Mouse (Mus musculus) kidney, adult 9 months (tissue): ENCODE measurements at regions not wholly inside any gene's neighbourhood (a gene's known extent, or its start where the extent isn't known, plus 50 kb on each side); places are given as distances from the start of the nearest gene placed in this dataset.

Experiments
- DNase-seq: peaks from one replicate; pipeline ENCODE4 v3.0.0; 2022

DNA sequence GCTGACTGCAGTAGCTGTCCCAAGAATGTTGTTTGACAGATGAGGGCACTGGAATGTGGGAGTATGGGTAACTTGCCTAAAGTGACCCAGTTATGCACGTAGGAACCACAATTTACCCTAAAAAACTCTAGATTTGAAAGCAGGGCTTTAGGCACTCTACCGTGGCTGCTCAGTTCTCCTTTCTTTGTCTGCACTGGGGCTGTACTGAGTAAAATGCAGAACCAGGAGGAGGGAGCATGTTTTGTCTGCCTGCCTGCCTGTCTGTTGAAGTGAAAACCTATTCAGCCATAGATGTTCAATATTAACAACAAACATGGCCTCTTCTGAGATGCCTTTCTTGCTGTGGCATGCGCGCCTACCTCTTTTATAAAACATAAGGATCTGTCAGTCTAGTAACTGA lies 77.5 kb downstream of the Csl start:
- DNase-seq: no peak

DNA sequence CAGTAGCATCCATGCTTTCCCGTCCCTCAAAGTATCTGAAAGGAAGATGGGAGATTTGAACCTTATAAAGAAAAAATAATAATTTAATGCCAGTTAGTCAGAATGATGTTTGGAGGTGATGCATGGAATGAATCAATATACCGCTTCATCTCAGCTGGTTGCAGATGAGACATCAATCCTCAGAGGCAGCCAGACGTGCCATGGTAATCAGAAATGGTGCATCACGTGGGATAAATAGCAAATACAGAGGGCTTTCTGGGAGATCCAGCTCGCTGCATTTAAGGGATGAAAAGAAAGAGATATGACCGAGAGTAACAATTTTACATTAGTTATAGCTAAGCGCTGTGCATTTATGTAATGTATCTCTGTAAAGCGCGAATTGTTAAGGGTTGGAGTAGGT lies 77.1 kb downstream of the Csl start:
- no peak for DNase-seq

DNA sequence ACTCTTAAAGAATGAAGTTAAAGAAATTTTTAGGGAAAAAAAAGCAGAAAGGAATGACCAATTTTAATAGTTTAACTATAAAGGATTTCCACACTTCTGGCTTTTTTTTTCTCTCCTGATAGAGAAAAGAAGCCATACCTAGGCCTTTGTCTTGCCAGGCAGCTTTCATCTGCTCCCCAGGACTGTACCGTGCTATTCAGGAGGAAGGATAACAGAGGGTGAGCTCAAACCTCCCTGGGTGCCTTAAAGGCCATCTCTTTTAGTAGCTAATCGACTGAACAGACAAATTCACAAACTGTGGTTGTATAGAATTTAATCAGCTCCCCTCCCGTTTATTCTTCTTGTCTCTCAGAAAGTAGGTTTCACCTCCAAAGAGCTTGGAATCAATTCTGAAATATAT lies 76.1 kb downstream of the Csl start:
- no peak for DNase-seq

DNA sequence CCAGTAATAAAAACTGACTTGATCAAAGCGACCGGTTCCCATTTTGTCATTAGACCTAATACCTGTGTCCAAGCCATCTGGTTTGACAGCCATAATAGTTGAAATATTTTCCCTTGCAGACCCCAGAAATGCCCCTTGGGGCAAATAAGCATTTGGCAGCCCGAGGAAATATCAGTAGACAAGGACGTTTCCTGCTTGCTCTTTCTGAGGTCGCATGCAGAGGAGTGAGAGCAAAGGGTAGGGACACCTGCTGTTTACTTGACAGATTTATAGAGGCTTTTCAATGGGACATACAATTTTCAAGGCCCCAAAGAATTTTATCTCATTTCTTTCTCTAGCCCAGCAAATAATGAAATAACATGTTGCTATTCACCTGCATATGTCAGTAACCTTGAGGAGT lies 73.5 kb downstream of the Csl start:
- DNase-seq: no peak

DNA sequence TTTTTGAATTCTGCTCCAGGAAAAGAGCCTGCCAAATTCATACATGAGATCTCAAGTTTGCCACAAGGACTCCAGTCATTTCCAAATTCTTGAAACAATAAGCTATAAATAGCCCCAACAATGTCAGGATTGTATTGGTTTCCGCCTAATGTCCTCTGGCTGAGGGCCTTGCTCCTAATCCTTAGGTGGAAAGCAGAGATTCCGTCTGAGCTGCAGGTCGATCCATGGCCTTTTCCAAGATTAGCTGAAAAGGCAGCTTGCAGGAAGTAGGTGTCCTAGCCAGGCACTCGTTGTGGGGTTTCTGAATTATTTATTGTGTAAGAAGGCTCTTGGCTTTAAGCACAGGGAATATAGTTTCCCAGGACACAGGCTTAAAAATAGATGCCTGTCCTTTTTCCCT lies 72.4 kb downstream of the Csl start:
- peak; percentile 16 for DNase-seq

DNA sequence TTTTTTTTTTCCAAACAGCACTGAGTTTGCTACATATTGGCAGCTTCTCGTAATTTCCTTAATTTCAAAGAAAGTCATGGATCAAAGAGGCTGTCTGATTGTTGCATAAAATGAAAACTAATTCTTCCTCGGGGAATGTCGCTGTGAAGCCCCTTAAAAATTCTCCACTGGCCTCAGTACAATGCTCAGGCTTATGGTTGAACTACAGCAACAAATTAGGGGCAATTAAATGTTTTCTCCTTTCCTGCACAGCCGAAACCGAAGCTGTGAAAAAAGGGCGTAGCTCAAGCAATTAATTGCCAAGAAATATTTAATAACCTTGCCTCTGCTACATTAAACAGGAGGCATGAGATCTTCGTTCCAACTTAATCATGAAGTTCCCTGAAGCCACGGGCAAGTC lies 61.8 kb downstream of the Csl start:
- no peak for DNase-seq

DNA sequence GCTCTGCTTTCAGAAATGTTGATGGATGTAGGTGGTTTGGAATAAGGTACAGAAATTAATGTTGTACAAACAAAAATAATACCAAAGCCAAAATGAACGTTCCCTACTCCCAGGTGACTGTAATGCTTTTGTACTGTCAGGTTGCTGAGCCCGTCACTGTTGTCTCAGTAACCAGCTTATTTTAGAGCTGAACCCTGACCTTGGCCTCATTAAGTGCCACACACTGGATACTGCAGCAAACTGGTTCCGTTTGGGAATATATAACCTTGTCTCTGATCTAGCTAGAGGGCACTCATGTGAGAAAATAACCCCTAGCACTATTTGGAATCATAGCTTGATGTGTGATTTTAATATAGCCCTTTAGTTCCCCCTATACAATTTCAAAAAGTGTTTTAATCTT lies 60.0 kb downstream of the Csl start:
- no peak for DNase-seq

DNA sequence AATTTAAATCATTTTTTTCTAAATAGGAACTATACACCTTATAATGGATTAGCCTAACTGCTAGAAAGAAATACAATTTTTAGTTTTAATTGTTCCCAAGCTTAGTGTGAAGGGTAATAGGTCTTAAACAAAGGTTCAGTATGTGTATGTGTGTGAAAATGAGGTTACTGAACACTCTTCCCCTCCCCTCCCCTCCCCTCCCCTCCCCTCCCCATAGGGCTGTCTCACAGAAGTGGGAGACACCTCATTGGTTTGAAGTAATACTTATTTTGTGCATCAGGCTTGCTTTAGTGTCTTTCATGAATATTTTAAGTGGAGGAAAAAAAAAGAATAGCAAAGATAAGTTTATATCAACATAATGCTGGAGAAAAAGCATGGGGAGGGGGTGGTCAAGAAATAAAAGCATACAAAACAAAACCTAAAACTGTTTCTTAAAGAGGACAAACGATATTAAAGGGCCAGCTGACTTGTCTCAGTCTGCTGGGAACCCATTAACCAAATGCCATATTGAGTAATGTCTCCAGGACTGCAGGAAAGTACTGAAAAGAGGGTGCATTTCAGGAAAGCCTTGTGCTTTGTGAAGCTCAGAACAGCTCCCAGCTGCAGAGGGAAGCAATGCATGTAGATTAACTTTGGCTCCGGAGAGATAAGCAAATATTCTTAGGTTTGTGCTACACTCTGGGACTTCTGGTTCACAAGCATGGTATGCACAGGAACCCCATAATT lies 59.2 kb downstream of the Csl start:
- DNase-seq: no peak
